Mouse (Mus musculus) left cerebral cortex, adult 8-10 months (tissue): ENCODE results near the gene Smyd4. TPM values are rescaled to one million over a fixed set of nuclear protein-coding genes. Genes with fewer than 3 reads are reported as not detected.
"Not testable (repeated sequence)": the region's sequence is repeated elsewhere in the genome, so short reads cannot be mapped to it uniquely, and the experiment has no call there.

Experiments used
- DNase-seq, 2 experiments: peaks; one replicate each; pipeline ENCODE4 v3.0.0; 2022; ENCODE audit warnings: low spot score in 2 of 2
- total RNA-seq, 4 experiments: library from RNA; stranded (reverse); gene quantifications; 2 replicates each; pipeline ENCODE4 v1.2.4; 2022

Smyd4 gene
- total RNA-seq, 4 experiments from 2014 or later, result 13.9 to 22.5 (median 18.1) TPM

- no peak for DNase-seq
Observed at GRCm38 (mm10) chr11:75344716-75345115, 3.5 kb upstream of the Smyd4 start.

- no peak for DNase-seq
Observed at GRCm38 (mm10) chr11:75346556-75347187, 1.6 kb upstream of the Smyd4 start.

- DNase-seq, result no peak
Observed at GRCm38 (mm10) chr11:75347188-75347585, 1.0 kb upstream of the Smyd4 start.

GRCm38 (mm10) chr11:75347596-75347995 lies 637 bp upstream of the Smyd4 start:
- DNase-seq, result no peak

GRCm38 (mm10) chr11:75348890-75349261 lies 643 bp downstream of the Smyd4 start:
- no peak for DNase-seq

GRCm38 (mm10) chr11:75351225-75351624 lies 3.0 kb downstream of the Smyd4 start:
- no peak for DNase-seq

- no peak for DNase-seq
Observed at GRCm38 (mm10) chr11:75355475-75355874, 7.2 kb downstream of the Smyd4 start.

- DNase-seq, result no peak
Observed at GRCm38 (mm10) chr11:75377125-75377524, 28.9 kb downstream of the Smyd4 start.

- not testable (repeated sequence) for DNase-seq
Observed at GRCm38 (mm10) chr11:75378786-75379185, 30.6 kb downstream of the Smyd4 start.

GRCm38 (mm10) chr11:75383529-75383928 lies 35.3 kb downstream of the Smyd4 start:
- DNase-seq, result not testable (repeated sequence)

GRCm38 (mm10) chr11:75395611-75396010 lies 47.4 kb downstream of the Smyd4 start:
- DNase-seq, result no peak

GRCm38 (mm10) chr11:75397452-75397851 lies 49.2 kb downstream of the Smyd4 start:
- no peak for DNase-seq

- peak; percentile 26 to 67 for DNase-seq
Observed at GRCm38 (mm10) chr11:75399411-75399841, 51.2 kb downstream of the Smyd4 start.

GRCm38 (mm10) chr11:75400099-75400498 lies 51.9 kb downstream of the Smyd4 start:
- peak in 1 of 2 experiments; percentile 38 for DNase-seq

- DNase-seq, result peak in 1 of 2 experiments; percentile 39
Observed at GRCm38 (mm10) chr11:75402271-75402690, 54.0 kb downstream of the Smyd4 start.

- DNase-seq, result no peak
Observed at GRCm38 (mm10) chr11:75403301-75404052, 55.2 kb downstream of the Smyd4 start.

GRCm38 (mm10) chr11:75404801-75405200 lies 56.6 kb downstream of the Smyd4 start:
- no peak for DNase-seq

GRCm38 (mm10) chr11:75406104-75406503 lies 57.9 kb downstream of the Smyd4 start:
- DNase-seq, result no peak

GRCm38 (mm10) chr11:75406865-75407264 lies 58.6 kb downstream of the Smyd4 start:
- no peak for DNase-seq

GRCm38 (mm10) chr11:75409679-75410575 lies 61.7 kb downstream of the Smyd4 start:
- DNase-seq, result no peak

GRCm38 (mm10) chr11:75410591-75410990 lies 62.4 kb downstream of the Smyd4 start:
- no peak for DNase-seq

- no peak for DNase-seq
Observed at GRCm38 (mm10) chr11:75415096-75415495, 66.9 kb downstream of the Smyd4 start.
